Mouse (Mus musculus): ENCODE data around the gene Prss57. TPM values are rescaled to one million over a fixed set of nuclear protein-coding genes. Genes with fewer than 3 reads are reported as not detected.
A peak's percentile ranks its signal among the peaks of the same experiment; 100 is the strongest.

The Prss57 gene
- polyA plus RNA-seq, 1 experiment from 2014 or later: not detected

DNA sequence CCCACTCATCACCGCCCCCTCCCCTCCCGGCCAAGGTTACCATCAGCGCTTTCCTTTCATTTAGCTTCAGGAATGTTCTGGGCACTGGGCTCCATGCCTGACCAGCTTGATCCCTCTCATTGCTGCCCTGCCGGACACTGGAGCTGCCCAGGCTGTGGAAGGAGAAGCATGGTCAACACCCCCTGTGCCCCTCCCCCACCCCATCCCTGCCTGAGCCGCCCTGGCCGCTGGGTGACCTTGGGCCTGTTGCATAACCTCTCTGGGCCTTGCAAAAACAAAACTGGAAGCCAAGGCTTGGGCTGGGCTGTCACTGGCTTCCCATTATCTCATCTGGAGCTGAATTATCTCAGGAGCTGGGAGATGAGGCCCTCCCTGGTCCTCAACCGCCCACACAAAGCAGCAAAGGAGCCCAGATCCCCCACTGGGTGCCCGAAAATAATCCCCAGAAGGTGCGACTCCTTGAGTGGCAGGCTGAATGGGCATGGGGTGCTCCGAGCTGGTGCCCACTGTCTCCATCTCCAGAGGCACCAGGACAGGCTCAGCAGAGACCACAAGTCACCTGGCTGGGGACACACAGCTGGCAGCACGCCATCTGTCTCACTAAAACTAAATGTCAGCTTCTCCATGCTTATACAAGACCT, 11.7 kb upstream of the Prss57 start:
- peak overlapping the region; percentile 96 for H3K27ac ChIP-seq (ENCODE audit: low read depth, low read length)
- no peaks in the 10 kb centered on the region for H3K9me3 ChIP-seq (ENCODE audit: control insufficient read depth, low read length)
- no peaks in the 10 kb centered on the region for H3K27me3 ChIP-seq (ENCODE audit: control insufficient read depth, insufficient read depth, low read length)
- H3K9ac ChIP-seq (ENCODE audit: low read depth, low read length): peak overlapping the region; percentile 42; the same call in 1 of the 2 replicates
- DNase-seq (ENCODE audit: low spot score) (no peak), ATAC-seq (ENCODE audit: low FRiP score) (0 out of 2 replicates have a peak, but pooled peaks have one; percentile 9)
- H3K36me3 ChIP-seq (ENCODE audit: control insufficient read depth, insufficient read depth, low read length): no peaks in the 10 kb centered on the region
- 0 out of 2 replicates have a peak overlapping the region, but pooled peaks have one; percentile 11 for H3K4me2 ChIP-seq (replicated peaks; ENCODE audit: low read depth, low read length)
- peaks cover 33% of the 10 kb centered on the region for H3K4me1 ChIP-seq (replicated peaks; ENCODE audit: control insufficient read depth, insufficient read depth, low read length)
- 42% methylated on average over 11 of the region's 11 CpGs for WGBS
- H3K4me3 ChIP-seq (ENCODE audit: low read depth, low read length): no peak overlapping the region

- ATAC-seq (ENCODE audit: low FRiP score) (no peak), DNase-seq (ENCODE audit: low spot score) (no peak)
- H3K36me3 ChIP-seq (ENCODE audit: control insufficient read depth, insufficient read depth, low read length): no peaks in the 10 kb centered on the region
- no peaks in the 10 kb centered on the region for H3K27me3 ChIP-seq (ENCODE audit: control insufficient read depth, insufficient read depth, low read length)
- H3K9me3 ChIP-seq (ENCODE audit: control insufficient read depth, low read length): no peaks in the 10 kb centered on the region
- H3K4me2 ChIP-seq (replicated peaks; ENCODE audit: low read depth, low read length): 0 out of 2 replicates have a peak overlapping the region, but pooled peaks have one; percentile 11
- 19% methylated on average over 3 of the region's 3 CpGs for WGBS
- peak overlapping the region; percentile 42; the same call in 1 of the 2 replicates for H3K9ac ChIP-seq (ENCODE audit: low read depth, low read length)
- H3K4me1 ChIP-seq (replicated peaks; ENCODE audit: control insufficient read depth, insufficient read depth, low read length): peaks cover 36% of the 10 kb centered on the region
- H3K27ac ChIP-seq (ENCODE audit: low read depth, low read length): peak overlapping the region; percentile 96
- H3K4me3 ChIP-seq (ENCODE audit: low read depth, low read length): no peak overlapping the region
Observed at GRCm38 (mm10) chr10:79801837-79802236, 11.1 kb upstream of the Prss57 start.

DNA sequence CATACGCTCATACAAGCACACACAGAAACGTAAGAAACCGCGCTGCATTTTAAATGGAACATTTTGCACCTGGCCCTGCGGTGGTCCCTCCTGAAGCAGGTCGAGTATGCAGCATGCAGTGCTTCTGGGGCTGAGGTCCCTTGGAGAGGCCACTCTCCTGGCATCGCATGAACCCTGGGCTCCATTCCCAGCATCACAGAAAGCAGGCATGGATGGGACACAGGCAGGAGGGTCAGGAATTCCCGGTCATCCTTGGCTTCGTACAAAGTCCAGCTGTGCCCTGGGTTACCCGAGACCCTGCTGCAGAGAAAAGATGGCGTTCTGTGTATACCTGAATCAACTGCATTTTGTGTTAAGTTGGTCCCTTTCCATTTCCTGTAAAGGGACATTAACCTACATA, 9.7 kb upstream of the Prss57 start:
- whole genome bisulfite sequencing: 81% methylated on average over 11 of the region's 11 CpGs
- no peak overlapping the region for H3K4me3 ChIP-seq (ENCODE audit: low read depth, low read length)
- ATAC-seq (ENCODE audit: low FRiP score): no peak
- H3K4me1 ChIP-seq (replicated peaks; ENCODE audit: control insufficient read depth, insufficient read depth, low read length): peaks cover 32% of the 10 kb centered on the region
- H3K4me2 ChIP-seq (replicated peaks; ENCODE audit: low read depth, low read length): no peak overlapping the region
- H3K27me3 ChIP-seq (ENCODE audit: control insufficient read depth, insufficient read depth, low read length): no peaks in the 10 kb centered on the region
- DNase-seq (ENCODE audit: low spot score): no peak
- H3K27ac ChIP-seq (ENCODE audit: low read depth, low read length): no peak overlapping the region
- H3K9me3 ChIP-seq (ENCODE audit: control insufficient read depth, low read length): no peaks in the 10 kb centered on the region
- H3K9ac ChIP-seq (ENCODE audit: low read depth, low read length): no peak overlapping the region
- no peaks in the 10 kb centered on the region for H3K36me3 ChIP-seq (ENCODE audit: control insufficient read depth, insufficient read depth, low read length)

- DNase-seq (ENCODE audit: low spot score) (no peak), ATAC-seq (ENCODE audit: low FRiP score) (no peak)
- H3K9ac ChIP-seq (ENCODE audit: low read depth, low read length): no peak overlapping the region
- no peaks in the 10 kb centered on the region for H3K9me3 ChIP-seq (ENCODE audit: control insufficient read depth, low read length)
- H3K36me3 ChIP-seq (ENCODE audit: control insufficient read depth, insufficient read depth, low read length): no peaks in the 10 kb centered on the region
- H3K4me2 ChIP-seq (replicated peaks; ENCODE audit: low read depth, low read length): no peak overlapping the region
- 0 out of 2 replicates have a peak overlapping the region, but pooled peaks have one; percentile 13 for H3K27ac ChIP-seq (ENCODE audit: low read depth, low read length)
- H3K4me3 ChIP-seq (ENCODE audit: low read depth, low read length): no peak overlapping the region
- H3K4me1 ChIP-seq (replicated peaks; ENCODE audit: control insufficient read depth, insufficient read depth, low read length): peaks cover 20% of the 10 kb centered on the region
- H3K27me3 ChIP-seq (ENCODE audit: control insufficient read depth, insufficient read depth, low read length): no peaks in the 10 kb centered on the region
- WGBS: 92% methylated on average over 12 of the region's 12 CpGs
Observed at GRCm38 (mm10) chr10:79798289-79798928, 7.6 kb upstream of the Prss57 start.

- Histone ChIP-seq H3K4me1 (replicated peaks; ENCODE audit: control insufficient read depth, insufficient read depth, low read length) (peaks cover 11% of the 10 kb centered on the region), H3K27me3 (ENCODE audit: control insufficient read depth, insufficient read depth, low read length) (no peaks in the 10 kb centered on the region), H3K9ac (ENCODE audit: low read depth, low read length) (no peak overlapping the region), H3K9me3 (ENCODE audit: control insufficient read depth, low read length) (no peaks in the 10 kb centered on the region), H3K36me3 (ENCODE audit: control insufficient read depth, insufficient read depth, low read length) (no peaks in the 10 kb centered on the region), H3K4me2 (replicated peaks; ENCODE audit: low read depth, low read length) (peak overlapping the region; percentile 11; the same call in 1 of the 2 replicates), H3K27ac (ENCODE audit: low read depth, low read length) (no peak overlapping the region), H3K4me3 (ENCODE audit: low read depth, low read length) (no peak overlapping the region)
- 42% methylated on average over 15 of the region's 15 CpGs for WGBS
- DNase-seq (ENCODE audit: low spot score) (no peak), ATAC-seq (ENCODE audit: low FRiP score) (no peak)
Observed at GRCm38 (mm10) chr10:79797326-79797725, 6.6 kb upstream of the Prss57 start.

GRCm38 (mm10) chr10:79795905-79796304, 5.1 kb upstream of the Prss57 start:
- no peak overlapping the region for H3K4me3 ChIP-seq (ENCODE audit: low read depth, low read length)
- H3K4me2 ChIP-seq (replicated peaks; ENCODE audit: low read depth, low read length): no peak overlapping the region

DNA sequence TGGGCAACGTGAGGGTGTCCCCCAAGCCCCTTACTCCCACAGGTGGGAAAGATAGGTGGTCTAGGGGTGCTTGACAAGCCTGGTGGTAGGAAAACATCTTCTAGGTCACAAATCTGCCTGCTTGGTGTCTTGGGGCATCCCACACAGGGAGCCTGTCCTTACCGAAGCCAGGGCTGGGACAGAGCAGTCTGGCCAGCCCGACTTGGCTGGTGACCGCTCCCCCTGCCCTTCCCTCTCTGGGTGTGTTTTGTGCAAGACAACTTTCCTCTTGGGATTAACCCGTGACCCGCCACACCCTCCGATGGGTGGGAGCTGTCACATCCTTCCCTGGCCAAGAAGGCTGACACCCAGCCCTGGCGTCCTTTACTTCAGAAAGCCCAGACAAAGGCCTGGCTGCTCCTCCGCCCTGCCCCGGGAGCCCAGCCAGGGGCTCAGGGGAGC, 3.8 kb upstream of the Prss57 start:
- 5% methylated on average over 10 of the region's 10 CpGs for WGBS
- Histone ChIP-seq H3K9ac (ENCODE audit: low read depth, low read length) (peak overlapping the region; percentile 96), H3K4me3 (ENCODE audit: low read depth, low read length) (peak overlapping the region; percentile 86), H3K27ac (ENCODE audit: low read depth, low read length) (peak overlapping the region; percentile 86), H3K36me3 (ENCODE audit: control insufficient read depth, insufficient read depth, low read length) (no peaks in the 10 kb centered on the region), H3K27me3 (ENCODE audit: control insufficient read depth, insufficient read depth, low read length) (no peaks in the 10 kb centered on the region), H3K4me1 (replicated peaks; ENCODE audit: control insufficient read depth, insufficient read depth, low read length) (peaks cover 3% of the 10 kb centered on the region; the same call in 1 of the 2 replicates), H3K4me2 (replicated peaks; ENCODE audit: low read depth, low read length) (peak overlapping the region; percentile 91), H3K9me3 (ENCODE audit: control insufficient read depth, low read length) (no peaks in the 10 kb centered on the region)
- DNase-seq (ENCODE audit: low spot score): peak; percentile 53
- peak; percentile 56 for ATAC-seq (ENCODE audit: low FRiP score)

More at GRCm38 (mm10) chr10:79795905-79796304, 5.1 kb upstream of the Prss57 start:
- H3K4me1 ChIP-seq (replicated peaks; ENCODE audit: control insufficient read depth, insufficient read depth, low read length): peaks cover 3% of the 10 kb centered on the region; the same call in 1 of the 2 replicates
- H3K27me3 ChIP-seq (ENCODE audit: control insufficient read depth, insufficient read depth, low read length): no peaks in the 10 kb centered on the region
- DNase-seq (ENCODE audit: low spot score) (no peak), ATAC-seq (ENCODE audit: low FRiP score) (no peak)
- H3K9ac ChIP-seq (ENCODE audit: low read depth, low read length): no peak overlapping the region
- WGBS: 97% methylated on average over 3 of the region's 3 CpGs
- no peaks in the 10 kb centered on the region for H3K9me3 ChIP-seq (ENCODE audit: control insufficient read depth, low read length)
- no peak overlapping the region for H3K27ac ChIP-seq (ENCODE audit: low read depth, low read length)
- no peaks in the 10 kb centered on the region for H3K36me3 ChIP-seq (ENCODE audit: control insufficient read depth, insufficient read depth, low read length)

DNA sequence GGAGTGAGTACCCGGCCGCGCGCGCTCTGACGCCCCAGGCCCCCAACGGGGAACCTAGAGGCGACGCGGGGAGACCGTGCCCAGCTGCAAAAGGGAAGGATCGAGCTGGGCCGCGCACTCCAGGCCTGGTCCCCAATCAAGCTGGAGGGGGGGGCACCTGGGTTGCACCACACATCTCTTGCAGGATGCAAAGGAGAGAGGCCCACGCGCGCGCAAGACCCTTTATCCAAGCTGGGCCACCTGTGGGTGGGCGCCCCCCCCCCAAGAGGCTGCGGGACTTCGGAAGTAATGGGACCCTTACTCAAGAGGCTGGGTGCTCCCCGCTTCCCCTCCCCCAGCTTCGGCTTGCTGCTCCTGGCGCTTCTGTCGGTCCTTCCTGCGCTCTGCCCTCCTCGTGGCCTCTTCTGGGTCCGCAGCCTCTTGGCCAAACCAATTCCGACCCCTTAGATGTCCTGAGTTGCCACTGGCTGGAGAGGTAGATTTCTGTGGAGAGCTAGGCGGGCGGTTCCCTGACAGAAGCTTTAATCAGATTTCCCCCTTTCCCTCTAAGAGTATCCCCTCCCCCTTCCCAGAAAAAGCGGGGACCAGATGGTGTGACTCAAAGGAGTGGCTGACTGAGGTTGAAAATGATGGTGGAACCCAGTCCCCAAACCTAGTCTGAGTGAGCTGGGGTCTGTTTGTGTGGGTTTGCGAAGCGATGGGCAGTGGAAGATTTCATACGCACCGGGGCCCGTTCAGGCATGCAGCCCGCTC, 3.2 kb upstream of the Prss57 start:
- WGBS: 2% methylated on average over 37 of the region's 38 CpGs
- Histone ChIP-seq H3K4me1 (replicated peaks; ENCODE audit: control insufficient read depth, insufficient read depth, low read length) (peaks cover 3% of the 10 kb centered on the region; the same call in 1 of the 2 replicates), H3K4me3 (ENCODE audit: low read depth, low read length) (peak overlapping the region; percentile 86), H3K9me3 (ENCODE audit: control insufficient read depth, low read length) (no peaks in the 10 kb centered on the region), H3K4me2 (replicated peaks; ENCODE audit: low read depth, low read length) (peak overlapping the region; percentile 91), H3K27ac (ENCODE audit: low read depth, low read length) (peak overlapping the region; percentile 86), H3K9ac (ENCODE audit: low read depth, low read length) (peak overlapping the region; percentile 96), H3K27me3 (ENCODE audit: control insufficient read depth, insufficient read depth, low read length) (no peaks in the 10 kb centered on the region), H3K36me3 (ENCODE audit: control insufficient read depth, insufficient read depth, low read length) (no peaks in the 10 kb centered on the region)
- peak; percentile 48 for ATAC-seq (ENCODE audit: low FRiP score)
- peak; percentile 68 for DNase-seq (ENCODE audit: low spot score)

Data from hindbrain, embryonic 11.5 days (tissue).